Mouse (Mus musculus): ENCODE results near the gene Acp5.

The Acp5 gene

DNA sequence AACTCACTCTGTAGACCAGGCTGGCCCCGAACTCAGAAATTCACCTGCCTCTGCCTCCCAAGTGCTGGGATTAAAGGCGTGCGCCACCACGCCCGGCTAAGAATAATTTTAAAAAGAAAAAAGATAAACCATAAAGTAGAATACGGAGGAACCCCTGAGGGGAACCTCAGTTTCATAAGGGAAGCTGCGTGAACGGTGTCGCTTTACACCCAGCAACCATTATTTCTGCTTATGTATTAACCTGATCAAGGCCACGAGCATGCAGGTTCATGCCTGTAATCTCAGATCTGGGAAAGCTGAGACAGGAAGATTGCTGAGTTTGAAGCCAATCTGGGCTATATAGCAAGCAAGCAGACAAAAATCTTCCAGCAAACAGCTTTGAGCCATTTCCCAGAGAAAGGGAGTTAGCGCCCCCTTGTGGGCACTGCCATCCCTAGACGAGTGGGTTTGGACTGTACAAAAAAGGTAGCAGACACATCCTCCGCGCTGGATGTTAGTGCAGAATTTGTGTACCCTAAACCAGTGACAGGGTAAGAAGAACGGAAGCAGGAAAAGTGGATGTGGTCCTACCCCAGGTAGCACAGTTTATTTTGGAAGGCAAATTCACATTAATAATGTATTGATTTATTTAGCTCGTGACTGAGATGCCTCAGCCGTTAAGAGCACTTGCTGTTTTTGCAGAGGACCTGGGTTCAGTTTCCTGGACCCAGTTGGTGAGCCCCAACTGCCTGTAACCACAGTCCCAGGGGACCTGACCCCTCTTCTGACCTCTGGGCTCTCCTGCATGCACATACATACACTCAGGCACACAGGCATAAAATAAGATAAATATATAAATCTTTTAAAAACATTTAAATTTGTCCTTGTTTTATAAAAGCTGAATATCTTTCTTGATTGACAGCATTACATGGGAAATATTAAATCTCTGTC, 7.9 kb upstream of the Acp5 start:
- in situ Hi-C loops (cut with MboI), result no loop called here

GRCm38 (mm10) chr9:22139746-22140145, 4.2 kb upstream of the Acp5 start:
- in situ Hi-C loops (cut with MboI), result no loop called here

- in situ Hi-C loops (cut with MboI), result no loop called here
Measured at GRCm38 (mm10) chr9:22138480-22138879, 3.0 kb upstream of the Acp5 start.

DNA sequence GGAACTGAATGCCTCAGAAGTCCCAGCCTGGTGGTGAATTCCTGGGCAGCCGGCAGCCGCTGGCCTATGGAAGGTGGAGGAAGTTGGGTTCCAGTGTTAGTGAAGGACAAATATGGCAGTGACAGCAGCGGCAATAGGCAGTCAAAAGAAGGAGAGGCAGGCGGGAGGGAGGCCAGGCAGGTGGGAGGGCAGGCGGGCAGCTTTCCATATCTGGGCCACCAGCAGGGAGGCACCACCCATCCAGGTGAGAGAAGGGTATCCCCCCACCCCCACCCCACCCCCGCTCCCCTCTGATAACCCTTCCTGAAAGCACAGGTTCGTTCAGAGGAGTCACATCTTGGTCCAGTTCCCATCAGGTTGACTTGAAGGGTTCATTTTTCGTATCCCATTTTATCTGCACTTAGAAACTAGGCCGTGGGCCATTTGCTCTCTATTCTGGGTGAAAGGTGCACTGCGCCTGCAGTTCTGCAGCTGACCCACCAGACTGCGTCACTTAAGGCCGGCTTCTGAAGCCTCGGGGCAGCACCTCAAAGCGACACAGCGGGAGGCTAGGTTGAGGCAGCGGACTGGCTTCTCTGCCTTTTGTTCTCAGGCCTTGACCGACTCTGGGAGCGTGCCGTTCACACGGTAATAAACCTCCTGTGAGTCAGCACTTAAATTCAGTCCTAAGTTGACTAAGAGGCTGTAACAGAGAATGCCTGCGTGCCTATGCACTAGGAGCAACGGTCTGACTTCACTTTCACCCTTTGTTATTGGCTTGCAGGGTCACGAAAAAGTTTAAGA, 1.4 kb upstream of the Acp5 start:
- in situ Hi-C loops (cut with MboI), result no loop called here

GRCm38 (mm10) chr9:22134988-22135643, 395 bp downstream of the Acp5 start:
- in situ Hi-C loops (cut with MboI), result no loop called here

- in situ Hi-C loops (cut with MboI), result no loop called here
Measured at GRCm38 (mm10) chr9:22134246-22134890, 1.1 kb downstream of the Acp5 start.

DNA sequence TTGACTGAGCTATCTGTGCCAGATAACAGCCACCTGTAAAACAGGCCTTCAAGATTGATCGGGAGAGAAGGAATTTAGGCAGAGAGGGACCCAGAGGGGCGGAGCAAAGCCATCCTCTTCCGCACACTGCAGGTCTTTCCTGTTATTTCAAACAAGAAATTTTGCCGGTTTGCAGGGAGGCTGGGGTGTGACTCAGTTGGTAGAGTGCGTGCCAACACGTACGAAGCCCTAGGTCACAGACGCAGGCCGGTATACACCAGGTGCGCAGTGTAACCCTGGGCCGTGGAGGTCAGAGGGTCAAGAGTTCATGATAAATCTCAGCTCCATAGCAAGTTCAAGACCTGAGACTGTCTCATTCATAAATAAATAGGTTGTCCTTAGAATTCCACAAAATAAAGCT, 3.3 kb downstream of the Acp5 start:
- in situ Hi-C loops (cut with MboI), result no loop called here

GRCm38 (mm10) chr9:22131226-22131981, 4.1 kb downstream of the Acp5 start:
- in situ Hi-C loops (cut with MboI), result no loop called here

DNA sequence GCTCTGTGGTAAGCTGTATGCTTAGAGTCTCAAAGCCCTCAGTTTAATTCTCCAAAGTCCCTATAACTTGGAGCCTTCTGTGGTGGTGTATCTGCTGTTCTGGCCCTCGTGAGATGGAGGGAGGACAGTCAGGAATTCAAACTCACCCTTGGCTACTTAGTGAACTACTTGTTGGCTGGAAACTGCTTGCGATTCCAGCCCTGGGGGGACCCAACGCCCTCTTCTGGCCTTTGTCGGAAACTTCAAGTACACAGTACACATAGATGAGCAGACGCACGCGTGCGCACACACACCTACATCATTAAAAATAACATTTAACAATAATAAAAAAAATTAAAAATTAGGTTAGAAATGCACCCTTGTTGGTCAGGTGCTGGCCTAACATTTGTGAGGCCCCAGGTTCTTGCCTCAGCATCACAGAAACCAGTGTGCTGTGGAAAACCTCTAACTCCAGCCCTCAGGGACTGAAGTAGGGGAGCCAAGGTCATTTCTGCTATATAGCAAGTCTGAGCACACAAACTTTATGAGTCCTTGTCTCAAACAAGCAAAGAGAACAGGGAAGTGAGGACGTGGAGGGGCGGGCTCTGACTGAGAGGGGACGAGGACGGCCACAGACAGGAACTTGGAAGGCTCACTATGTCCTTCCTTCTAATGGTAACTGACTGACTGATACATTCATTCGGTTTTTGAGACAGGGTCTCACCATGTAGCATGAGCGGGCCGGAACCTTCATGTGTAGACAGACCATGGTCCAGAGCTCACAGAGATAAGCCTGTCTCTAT, 10.1 kb downstream of the Acp5 start:
- in situ Hi-C loops (cut with MboI), result no loop called here

GRCm38 (mm10) chr9:22124169-22124568, 11.3 kb downstream of the Acp5 start:
- in situ Hi-C loops (cut with MboI), result no loop called here

DNA sequence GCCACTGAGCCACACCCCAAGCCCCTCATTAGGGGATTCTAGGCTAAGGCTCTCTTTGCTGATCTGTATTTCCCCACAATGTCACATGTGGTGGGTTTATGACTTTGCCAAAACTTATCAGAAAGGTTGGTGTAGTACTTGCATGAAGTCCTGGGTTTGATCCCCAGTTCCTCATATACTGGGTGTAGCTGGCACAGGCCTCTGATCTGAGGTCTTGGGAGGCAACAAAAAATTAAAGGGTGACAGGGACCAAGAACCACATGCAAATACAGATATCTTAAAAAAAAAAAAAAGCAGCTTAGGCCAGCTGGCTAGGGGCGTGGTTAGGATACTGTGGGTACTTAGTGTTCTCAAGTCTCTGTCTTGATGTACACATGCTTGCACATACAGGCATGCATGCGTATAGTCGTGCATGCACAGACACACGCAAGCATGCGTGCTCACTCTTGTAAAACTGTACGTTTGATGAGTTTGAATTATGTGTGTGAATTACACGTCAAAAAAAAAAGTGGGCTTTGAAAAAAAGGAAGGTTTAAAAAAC, 12.4 kb downstream of the Acp5 start:
- in situ Hi-C loops (cut with MboI), result no loop called here

GRCm38 (mm10) chr9:22122005-22122404, 13.5 kb downstream of the Acp5 start:
- in situ Hi-C loops (cut with MboI), result no loop called here

- in situ Hi-C loops (cut with MboI), result no loop called here
Measured at GRCm38 (mm10) chr9:22121545-22121944, 14.0 kb downstream of the Acp5 start.

DNA sequence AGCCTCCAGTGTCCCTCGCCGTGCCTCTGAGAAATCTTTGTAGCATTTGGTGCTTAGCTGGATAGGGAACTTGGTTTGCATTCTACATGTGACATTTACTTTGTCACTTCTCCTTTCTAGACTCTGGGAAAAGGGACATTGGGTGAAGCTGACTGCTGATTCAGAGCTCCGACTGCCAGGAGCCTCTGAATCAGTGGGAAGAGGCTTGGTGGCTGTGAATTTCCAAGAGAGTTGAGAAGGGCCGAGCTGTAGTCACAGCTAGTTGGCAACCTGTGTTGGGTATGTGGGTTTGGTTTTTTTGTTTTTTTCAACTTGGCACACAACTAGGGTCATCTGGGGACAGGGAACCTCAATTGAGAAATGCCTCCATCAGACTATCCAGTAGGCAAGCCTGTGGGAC, 16.0 kb downstream of the Acp5 start:
- in situ Hi-C loops (cut with MboI), result no loop called here

GRCm38 (mm10) chr9:22117754-22118456, 17.6 kb downstream of the Acp5 start:
- in situ Hi-C loops (cut with MboI), result no loop called here

DNA sequence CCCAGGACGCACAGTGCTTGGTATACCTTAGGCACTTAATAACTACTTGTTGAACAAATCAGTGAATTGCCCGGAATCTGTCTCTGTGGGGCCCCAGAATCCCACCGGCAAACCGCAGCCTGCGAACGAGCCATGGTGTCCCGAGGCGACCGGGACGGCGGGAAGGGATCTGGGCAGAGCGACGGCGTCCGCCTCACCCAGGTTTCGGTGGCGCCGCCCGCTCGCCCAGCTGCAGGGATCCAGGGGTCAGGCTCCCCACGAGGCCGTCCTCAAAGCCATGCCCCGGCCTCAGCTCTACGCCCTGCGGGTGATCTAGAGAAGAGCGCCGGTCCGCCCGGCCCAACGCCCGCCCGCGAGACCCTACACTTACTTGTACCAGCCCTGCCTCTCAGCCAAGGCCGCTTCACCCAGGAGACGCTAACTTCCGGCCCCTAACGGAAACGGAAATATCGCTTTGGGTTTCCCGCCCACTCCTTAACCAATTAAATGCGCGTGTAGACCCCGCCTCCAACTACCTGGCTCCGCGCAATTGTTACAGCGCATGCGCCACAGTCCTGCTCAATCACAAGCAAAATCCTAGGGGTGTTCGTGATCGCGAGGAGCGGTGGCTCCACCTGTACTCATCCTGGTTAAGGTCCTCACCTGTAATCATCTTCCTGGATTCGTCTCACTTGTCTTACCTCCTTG, 18.6 kb downstream of the Acp5 start, which contains the start of gene Elof1:
TSS of gene Elof1 (minus strand) at position 433 of the 687 bp plus-strand sequence.
- in situ Hi-C loops (cut with MboI), result no loop called here

DNA sequence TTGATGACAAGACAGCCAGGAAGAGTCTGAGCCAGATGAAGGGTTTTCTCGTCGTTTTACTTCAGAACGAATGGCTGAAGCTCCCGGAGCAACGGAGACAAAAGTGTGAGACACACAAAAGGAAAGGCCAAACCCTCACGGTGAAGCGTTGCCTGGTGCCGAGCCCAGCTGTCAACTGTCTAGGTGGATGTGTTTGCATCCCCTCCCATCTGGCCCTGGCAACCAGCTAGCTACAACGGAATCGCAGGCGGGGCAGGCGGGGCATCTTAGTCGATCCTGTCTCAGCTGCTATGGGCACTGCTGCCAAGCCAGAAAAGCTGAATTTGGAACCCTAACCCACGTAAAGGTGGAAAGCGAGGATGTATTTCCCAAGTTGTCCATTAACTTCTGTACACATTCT, 19.4 kb downstream of the Acp5 start:
- in situ Hi-C loops (cut with MboI), result no loop called here

GRCm38 (mm10) chr9:22115635-22116034, 19.9 kb downstream of the Acp5 start:
- in situ Hi-C loops (cut with MboI), result no loop called here

GRCm38 (mm10) chr9:22108194-22108593, 27.3 kb downstream of the Acp5 start:
- in situ Hi-C loops (cut with MboI), result no loop called here
